Mouse (Mus musculus) midbrain, embryonic 15.5 days (tissue): ENCODE data around the gene Prkar1a. TPM values are rescaled to one million over a fixed set of nuclear protein-coding genes. Genes with fewer than 3 reads are reported as not detected.

Source experiments
- ATAC-seq: fragments of 200-750 bp; cut with Nextera tagmentation; replicated peaks from 2 replicates; pipeline ENCODE4 v1.8.0; 2017; ENCODE audit warnings: moderate TSS enrichment
- H3K27ac ChIP-seq: fragments of 300-500 bp; sonication (generic); 2 replicates; pipeline ENCODE4 v1.5.1; 2015; ENCODE audit warnings: mild to moderate bottlenecking, inconsistent platforms
- H3K27me3 ChIP-seq: fragments of 300-500 bp; sonication (generic); replicated peaks from 2 replicates; pipeline ENCODE4 v1.6.1; 2015; ENCODE audit warnings: inconsistent platforms
- H3K36me3 ChIP-seq: fragments of 300-500 bp; sonication (generic); replicated peaks from 2 replicates; pipeline ENCODE4 v1.6.1; 2015; ENCODE audit warnings: inconsistent platforms
- H3K4me1 ChIP-seq: fragments of 300-500 bp; sonication (generic); 2 replicates; pipeline ENCODE4 v1.6.1; 2015; ENCODE audit warnings: inconsistent platforms
- H3K4me2 ChIP-seq: fragments of 300-500 bp; sonication (generic); 2 replicates; pipeline ENCODE4 v1.6.1; 2015; ENCODE audit warnings: inconsistent platforms, mild to moderate bottlenecking, moderate library complexity
- H3K4me3 ChIP-seq: fragments of 300-500 bp; sonication (generic); 2 replicates; pipeline ENCODE4 v1.5.1; 2015; ENCODE audit warnings: mild to moderate bottlenecking, inconsistent platforms
- H3K9ac ChIP-seq: fragments of 300-500 bp; sonication (generic); 2 replicates; pipeline ENCODE4 v1.6.1; 2015; ENCODE audit warnings: mild to moderate bottlenecking, inconsistent platforms
- H3K9me3 ChIP-seq: fragments of 300-500 bp; sonication (generic); 2 replicates; pipeline ENCODE4 v1.6.1; 2016; ENCODE audit warnings: inconsistent platforms
- WGBS: fragments of 180-500 bp; shearing (Covaris S2); methylation state at CpG from one replicate; pipeline ENCODE4 v1.1.7; 2015; ENCODE audit warnings: mixed read lengths; 5-methylcytosine and 5-hydroxymethylcytosine counted together
- polyA plus RNA-seq: library from polyadenylated mRNA; unstranded; fragments of >200 nt; fragmentation: Nextera tagmentation; extraction: Ambion mirVana; gene quantifications from 2 replicates; pipeline ENCODE4 v1.2.1, GENCODE M21; 2015

The Prkar1a gene
- polyA plus RNA-seq, 1 experiment from 2014 or later = 512 TPM

DNA sequence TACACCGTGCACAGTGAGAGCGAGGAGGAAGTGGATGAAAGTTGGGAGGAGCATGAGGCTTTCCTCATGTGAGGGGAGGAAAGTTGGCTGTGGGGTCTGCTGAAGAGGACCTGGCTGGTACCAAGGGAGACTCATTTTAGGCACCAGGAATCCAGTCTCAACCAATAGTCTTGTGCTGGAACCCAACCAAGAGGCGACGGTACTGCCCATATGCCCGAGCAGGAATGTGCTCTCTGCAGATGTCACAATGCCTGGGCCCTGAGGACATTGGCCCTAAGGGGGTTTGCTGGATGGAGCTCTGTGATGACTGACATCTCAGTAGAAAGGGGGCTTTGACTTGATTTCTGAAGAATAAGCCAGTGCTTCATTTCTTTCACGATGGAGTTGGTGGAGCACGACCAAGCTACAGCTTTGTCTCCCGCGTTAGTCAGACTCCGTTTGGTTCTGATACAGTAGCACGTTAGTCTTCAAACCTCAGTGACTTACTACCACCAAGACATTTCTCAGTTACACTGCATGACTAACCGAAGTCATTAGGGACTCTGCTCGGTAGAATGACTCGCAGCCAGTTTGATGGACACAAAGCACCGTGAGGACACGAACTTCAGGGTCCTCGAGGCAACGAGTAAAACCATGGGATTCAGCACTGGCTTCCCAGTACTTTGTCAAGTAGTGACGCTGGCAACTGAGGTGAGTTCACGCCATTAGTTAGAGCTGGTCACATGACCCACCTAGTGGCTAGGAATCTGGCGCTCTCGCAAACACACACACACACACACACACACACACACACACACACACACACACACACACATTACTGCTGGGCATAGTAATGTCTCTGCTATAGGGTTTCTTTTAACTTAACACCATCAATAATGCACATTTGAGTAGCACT lies 55.4 kb downstream of the Prkar1a start:
- H3K27ac ChIP-seq = no peak overlapping the region
- no peak overlapping the region for H3K4me3 ChIP-seq
- no peaks in the 10 kb centered on the region for H3K27me3 ChIP-seq
- WGBS = 83% methylated on average over 22 of the region's 22 CpGs
- no peaks in the 10 kb centered on the region for H3K9me3 ChIP-seq
- no peaks in the 10 kb centered on the region for H3K4me1 ChIP-seq
- no peaks in the 10 kb centered on the region for H3K36me3 ChIP-seq
- no peak overlapping the region for H3K9ac ChIP-seq
- no peak for ATAC-seq
- no peak overlapping the region for H3K4me2 ChIP-seq

DNA sequence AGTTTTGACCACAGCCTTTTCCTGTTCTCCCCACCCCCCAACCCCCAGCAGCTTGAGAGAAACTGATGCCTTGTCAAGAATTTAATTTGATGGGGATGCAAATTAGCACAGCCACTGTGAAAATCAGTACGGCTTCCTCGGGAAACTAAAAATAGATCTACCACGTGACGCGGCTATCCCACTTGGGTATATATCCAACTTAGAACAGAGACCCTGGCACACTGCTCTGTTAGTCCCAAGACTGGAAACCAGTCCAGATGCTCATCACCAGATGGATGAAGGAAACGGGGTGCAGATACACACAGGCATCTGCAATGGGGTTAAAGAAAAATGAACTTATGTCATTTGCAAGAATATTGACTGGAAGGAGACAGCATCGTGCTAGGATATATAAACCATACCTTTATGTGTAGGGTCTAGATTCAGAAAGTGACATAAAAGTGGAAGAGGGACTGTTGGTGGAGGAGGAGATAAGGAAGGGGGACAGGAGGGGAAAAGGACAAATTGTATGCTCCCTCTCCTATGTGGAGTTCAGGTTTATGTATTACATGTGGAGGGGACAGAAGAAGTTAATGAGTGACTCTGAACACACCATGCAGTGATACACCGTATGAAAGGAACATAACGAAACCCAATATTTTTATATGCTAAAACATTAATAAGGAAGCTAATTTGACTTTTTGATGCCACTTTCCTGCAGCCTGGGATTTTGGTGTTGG lies 56.3 kb downstream of the Prkar1a start:
- Histone ChIP-seq H3K4me3 (no peak overlapping the region), H3K27ac (no peak overlapping the region), H3K36me3 (no peaks in the 10 kb centered on the region), H3K9ac (no peak overlapping the region), H3K27me3 (no peaks in the 10 kb centered on the region), H3K9me3 (no peaks in the 10 kb centered on the region), H3K4me1 (no peaks in the 10 kb centered on the region), H3K4me2 (no peak overlapping the region)
- ATAC-seq = no peak
- WGBS = 79% methylated on average over 9 of the region's 9 CpGs

DNA sequence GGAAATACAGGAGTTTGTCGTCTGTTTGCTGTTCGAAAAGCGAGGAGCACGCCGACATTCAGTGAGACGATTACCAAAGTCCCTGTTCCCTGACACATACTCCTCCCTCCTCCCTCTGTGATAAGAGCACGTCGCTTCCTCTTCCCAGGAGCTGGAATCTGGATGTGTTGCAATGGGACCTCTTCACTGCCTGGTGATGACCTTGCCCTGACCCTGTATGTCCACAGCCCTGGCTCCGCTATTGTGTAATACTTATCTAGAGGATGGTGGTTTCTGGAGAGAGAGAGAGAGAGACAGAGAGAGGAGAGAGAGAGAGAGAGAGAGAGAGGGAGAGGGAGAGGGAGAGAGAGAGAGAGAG lies 56.8 kb downstream of the Prkar1a start:
- Histone ChIP-seq H3K36me3 (no peaks in the 10 kb centered on the region), H3K27me3 (no peaks in the 10 kb centered on the region), H3K27ac (no peak overlapping the region), H3K4me1 (no peaks in the 10 kb centered on the region), H3K4me2 (no peak overlapping the region), H3K9ac (no peak overlapping the region), H3K4me3 (no peak overlapping the region), H3K9me3 (no peaks in the 10 kb centered on the region)
- no peak for ATAC-seq
- 77% methylated on average over 9 of the region's 9 CpGs for WGBS

DNA sequence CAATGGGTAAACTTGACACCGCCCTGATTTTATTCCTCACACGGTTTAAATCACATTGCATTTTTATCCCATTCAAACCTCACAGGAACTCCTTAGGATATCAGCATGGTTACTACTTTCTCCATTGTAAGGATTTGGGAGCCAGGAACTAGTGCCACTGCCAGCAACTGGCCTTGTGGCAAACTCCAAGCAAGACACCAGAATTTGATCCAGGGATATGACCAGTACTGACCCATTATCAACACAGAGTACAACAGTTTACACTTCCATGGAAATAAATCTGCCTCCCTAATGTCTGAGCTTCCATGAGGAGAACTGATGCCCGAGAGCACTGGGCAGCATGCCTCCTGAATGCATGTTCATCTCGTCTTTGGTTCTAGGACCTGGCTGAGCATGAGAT lies 57.4 kb downstream of the Prkar1a start:
- no peaks in the 10 kb centered on the region for H3K4me1 ChIP-seq
- no peaks in the 10 kb centered on the region for H3K9me3 ChIP-seq
- no peak for ATAC-seq
- H3K27ac ChIP-seq = no peak overlapping the region
- H3K27me3 ChIP-seq = no peaks in the 10 kb centered on the region
- H3K4me2 ChIP-seq = no peak overlapping the region
- 90% methylated on average over 4 of the region's 4 CpGs for WGBS
- no peak overlapping the region for H3K4me3 ChIP-seq
- H3K9ac ChIP-seq = no peak overlapping the region
- no peaks in the 10 kb centered on the region for H3K36me3 ChIP-seq

DNA sequence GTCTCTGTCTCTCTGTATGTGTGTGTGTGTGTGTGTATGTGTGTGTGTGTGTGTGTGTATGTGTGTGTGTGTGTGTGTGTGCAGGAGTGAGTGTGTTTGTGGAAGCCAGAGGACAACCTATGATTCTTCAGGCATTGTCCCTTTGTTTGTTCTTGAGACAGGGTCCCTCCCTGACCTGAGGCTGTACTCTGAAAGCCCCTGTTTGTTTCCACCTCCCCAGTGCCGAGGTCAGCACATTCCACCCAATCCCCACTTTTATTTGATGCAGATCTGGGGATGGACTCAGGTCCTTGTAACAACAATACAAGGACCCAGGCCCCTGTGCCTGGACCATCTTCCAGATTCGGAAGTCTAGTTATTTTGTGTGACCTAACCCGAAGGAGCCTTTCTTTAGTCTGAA lies 58.2 kb downstream of the Prkar1a start:
- no peak overlapping the region for H3K27ac ChIP-seq
- no peak overlapping the region for H3K9ac ChIP-seq
- ATAC-seq = no peak
- no peak overlapping the region for H3K4me3 ChIP-seq
- H3K4me2 ChIP-seq = no peak overlapping the region
- H3K4me1 ChIP-seq = no peaks in the 10 kb centered on the region
- no peaks in the 10 kb centered on the region for H3K36me3 ChIP-seq
- no peaks in the 10 kb centered on the region for H3K9me3 ChIP-seq
- 80% methylated on average over 3 of the region's 3 CpGs for WGBS
- no peaks in the 10 kb centered on the region for H3K27me3 ChIP-seq

DNA sequence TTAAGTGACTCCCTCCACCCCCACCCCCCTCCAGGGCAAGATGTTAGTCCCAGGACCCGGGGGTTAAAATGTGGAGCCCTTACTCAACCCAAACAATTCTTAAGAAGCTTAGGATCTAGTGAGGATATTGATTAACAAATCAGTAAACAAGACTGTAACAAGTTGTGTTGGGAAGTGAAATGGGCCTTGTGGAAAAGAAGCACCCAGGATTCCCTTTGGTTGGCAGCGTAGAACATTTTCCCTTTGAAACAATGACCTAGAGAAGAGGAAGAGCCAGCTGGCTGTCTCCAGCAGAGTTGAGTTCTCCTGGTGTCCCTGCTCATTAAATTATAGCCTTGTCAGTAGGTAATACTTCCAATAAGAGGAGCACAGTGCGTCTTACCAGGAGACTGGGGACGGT lies 59.6 kb downstream of the Prkar1a start:
- Histone ChIP-seq H3K9ac (no peak overlapping the region), H3K27ac (no peak overlapping the region), H3K36me3 (no peaks in the 10 kb centered on the region), H3K9me3 (no peaks in the 10 kb centered on the region), H3K4me1 (no peaks in the 10 kb centered on the region), H3K4me2 (no peak overlapping the region), H3K4me3 (no peak overlapping the region), H3K27me3 (no peaks in the 10 kb centered on the region)
- no peak for ATAC-seq
- 92% methylated on average over 4 of the region's 4 CpGs for WGBS

DNA sequence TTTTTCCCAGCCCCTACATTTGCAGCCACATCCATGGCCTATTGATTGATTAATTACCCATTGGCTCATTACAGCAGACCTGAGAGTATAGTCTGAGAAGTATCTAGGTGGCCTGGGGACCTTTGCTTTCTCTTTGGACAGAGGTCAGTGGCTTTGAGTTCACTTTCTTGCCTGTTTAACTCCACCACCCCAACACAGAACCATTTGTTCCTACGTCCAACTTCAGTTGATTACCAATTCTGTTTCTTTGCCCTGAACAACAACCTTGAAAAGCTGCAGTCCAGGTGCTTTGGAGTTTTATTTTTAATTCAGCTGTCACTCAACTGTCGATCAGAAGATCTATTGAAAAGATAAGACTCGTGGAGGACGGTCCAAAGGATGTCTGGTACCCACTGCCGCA lies 60.3 kb downstream of the Prkar1a start:
- H3K27ac ChIP-seq = no peak overlapping the region
- WGBS = 93% methylated on average over 5 of the region's 5 CpGs
- H3K27me3 ChIP-seq = no peaks in the 10 kb centered on the region
- no peaks in the 10 kb centered on the region for H3K4me1 ChIP-seq
- no peaks in the 10 kb centered on the region for H3K9me3 ChIP-seq
- no peak overlapping the region for H3K4me3 ChIP-seq
- H3K9ac ChIP-seq = no peak overlapping the region
- H3K4me2 ChIP-seq = no peak overlapping the region
- no peaks in the 10 kb centered on the region for H3K36me3 ChIP-seq
- no peak for ATAC-seq

DNA sequence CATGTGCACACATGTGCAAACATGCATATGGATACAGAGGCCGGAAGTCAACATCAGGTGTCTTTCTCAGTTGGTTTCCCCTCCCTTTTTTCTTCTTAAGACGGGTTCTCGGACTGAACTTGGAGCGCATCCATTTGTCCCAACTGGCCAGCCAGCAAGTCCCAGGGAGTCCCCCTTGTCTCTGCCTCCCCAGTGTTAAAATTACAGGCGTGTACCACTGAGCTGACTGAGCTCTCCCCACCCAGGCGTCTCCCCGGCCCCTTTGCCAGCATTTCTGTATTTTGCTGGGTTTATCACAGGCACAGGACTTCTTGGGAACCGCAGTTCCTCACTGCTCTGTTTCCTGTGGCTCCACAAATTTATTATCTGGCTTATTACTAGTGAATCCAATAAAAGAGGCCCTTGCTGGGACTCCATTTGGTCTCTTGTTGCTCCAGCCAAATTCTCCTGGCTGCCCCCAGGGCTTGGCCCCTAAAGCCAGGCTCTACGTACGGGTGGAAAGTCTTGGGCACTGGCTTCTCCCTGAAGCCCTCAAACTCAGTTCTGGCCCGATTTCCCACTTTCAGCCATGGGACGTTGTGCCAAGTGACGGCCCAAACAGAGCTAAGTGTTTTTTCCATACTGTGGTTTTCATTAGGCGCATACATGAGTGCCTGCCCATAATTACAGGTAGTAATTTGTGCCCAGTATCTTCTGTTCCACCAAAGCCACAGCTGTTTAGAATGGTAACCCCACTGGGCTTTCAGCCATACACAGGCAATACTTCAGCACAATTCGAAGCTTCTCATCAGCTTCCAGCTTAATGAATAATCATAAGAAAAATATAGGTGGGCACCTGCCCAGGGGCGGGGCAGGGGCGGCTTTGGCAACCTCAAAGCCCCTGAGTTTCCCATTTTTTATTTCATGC lies 65.4 kb downstream of the Prkar1a start:
- WGBS = 83% methylated on average over 17 of the region's 17 CpGs
- Histone ChIP-seq H3K36me3 (no peaks in the 10 kb centered on the region), H3K4me2 (no peak overlapping the region), H3K4me3 (no peak overlapping the region), H3K9ac (no peak overlapping the region), H3K27ac (no peak overlapping the region), H3K4me1 (no peaks in the 10 kb centered on the region), H3K27me3 (no peaks in the 10 kb centered on the region), H3K9me3 (no peaks in the 10 kb centered on the region)
- no peak for ATAC-seq

DNA sequence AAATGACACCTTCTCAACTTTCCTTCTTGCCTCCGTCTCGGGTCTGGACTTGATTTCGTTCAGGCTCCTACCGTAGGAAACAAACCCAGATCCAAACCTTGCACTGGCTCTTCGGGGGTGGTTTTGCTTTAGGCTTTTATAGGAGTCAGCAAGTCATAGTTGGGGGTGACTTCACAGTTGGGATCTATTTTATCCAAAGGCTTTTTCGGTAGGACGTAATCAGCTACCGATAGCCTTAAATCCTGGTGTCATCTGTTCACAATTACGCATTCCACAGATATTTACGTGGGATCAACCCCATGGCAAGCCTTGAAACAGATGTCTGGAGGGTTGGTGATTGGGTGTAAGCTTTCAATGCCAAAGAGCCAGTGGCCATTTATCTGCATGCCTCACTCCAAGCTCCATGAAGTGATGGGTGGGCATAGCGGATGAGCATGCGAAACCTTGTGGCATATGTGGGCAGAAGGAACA lies 66.1 kb downstream of the Prkar1a start:
- WGBS = 86% methylated on average over 12 of the region's 12 CpGs
- no peaks in the 10 kb centered on the region for H3K27me3 ChIP-seq
- no peak overlapping the region for H3K9ac ChIP-seq
- no peak overlapping the region for H3K4me3 ChIP-seq
- H3K4me1 ChIP-seq = no peaks in the 10 kb centered on the region
- H3K9me3 ChIP-seq = no peaks in the 10 kb centered on the region
- ATAC-seq = no peak
- H3K27ac ChIP-seq = no peak overlapping the region
- H3K36me3 ChIP-seq = no peaks in the 10 kb centered on the region
- no peak overlapping the region for H3K4me2 ChIP-seq

DNA sequence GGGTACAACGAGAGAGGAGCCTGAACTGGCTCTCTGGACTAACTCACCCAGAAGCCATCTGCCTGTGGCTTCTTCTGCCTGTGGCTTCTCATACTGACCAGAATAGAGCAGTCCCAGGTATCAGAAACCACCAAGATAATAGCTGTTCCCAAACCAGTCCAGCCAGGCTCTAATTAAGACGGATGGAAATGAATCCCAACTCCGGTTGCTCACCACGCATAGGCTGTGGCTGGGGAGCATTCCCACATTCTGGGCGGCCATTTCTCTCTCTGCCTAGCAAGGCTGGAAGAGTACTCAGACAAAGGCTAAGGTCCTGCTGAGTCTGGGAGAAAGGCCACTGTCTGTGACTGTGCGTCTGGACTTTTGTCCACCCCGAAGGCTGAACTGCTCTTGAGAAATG lies 67.8 kb downstream of the Prkar1a start:
- 77% methylated on average over 7 of the region's 7 CpGs for WGBS
- Histone ChIP-seq H3K27ac (no peak overlapping the region), H3K9me3 (no peaks in the 10 kb centered on the region), H3K9ac (no peak overlapping the region), H3K36me3 (no peaks in the 10 kb centered on the region), H3K4me3 (no peak overlapping the region), H3K27me3 (no peaks in the 10 kb centered on the region; the same call in 1 of the 2 replicates), H3K4me2 (no peak overlapping the region), H3K4me1 (peaks cover 11% of the 10 kb centered on the region)
- ATAC-seq = no peak

DNA sequence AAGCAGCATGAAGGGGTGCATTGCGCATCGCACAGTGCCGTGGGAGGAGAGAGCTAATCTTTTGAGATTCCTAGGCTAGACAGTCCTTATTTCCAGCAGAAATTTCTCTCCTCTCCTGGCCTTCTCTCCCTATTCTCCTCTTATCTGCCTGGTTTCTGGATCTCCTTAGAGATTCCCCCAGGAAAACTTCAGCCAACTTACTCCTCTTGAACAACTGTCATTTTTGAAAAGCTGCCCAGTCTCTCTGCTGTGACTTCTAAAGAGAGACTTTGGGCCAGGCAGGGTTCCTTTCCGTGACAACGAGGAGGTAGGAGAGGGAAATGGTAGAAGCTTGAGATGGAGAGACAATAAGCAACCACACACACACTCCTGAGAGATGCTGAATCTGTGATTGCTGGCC lies 68.2 kb downstream of the Prkar1a start:
- WGBS = 77% methylated on average over 5 of the region's 5 CpGs
- Histone ChIP-seq H3K36me3 (no peaks in the 10 kb centered on the region), H3K27me3 (peaks cover under 1% of the 10 kb centered on the region), H3K4me3 (no peak overlapping the region), H3K9me3 (no peaks in the 10 kb centered on the region), H3K4me2 (no peak overlapping the region), H3K4me1 (peaks cover 16% of the 10 kb centered on the region), H3K9ac (no peak overlapping the region), H3K27ac (no peak overlapping the region)
- ATAC-seq = no peak
